Mouse (Mus musculus): ENCODE results near the gene Cd2bp2. TPM values are rescaled to one million over a fixed set of nuclear protein-coding genes. Genes with fewer than 3 reads are reported as not detected.
"Not testable (repeated sequence)": the region's sequence is repeated elsewhere in the genome, so short reads cannot be mapped to it uniquely, and the experiment has no call there.

Cd2bp2 gene
- total RNA-seq, 2 experiments from 2014 or later = 36.9 to 38.0 TPM

DNA sequence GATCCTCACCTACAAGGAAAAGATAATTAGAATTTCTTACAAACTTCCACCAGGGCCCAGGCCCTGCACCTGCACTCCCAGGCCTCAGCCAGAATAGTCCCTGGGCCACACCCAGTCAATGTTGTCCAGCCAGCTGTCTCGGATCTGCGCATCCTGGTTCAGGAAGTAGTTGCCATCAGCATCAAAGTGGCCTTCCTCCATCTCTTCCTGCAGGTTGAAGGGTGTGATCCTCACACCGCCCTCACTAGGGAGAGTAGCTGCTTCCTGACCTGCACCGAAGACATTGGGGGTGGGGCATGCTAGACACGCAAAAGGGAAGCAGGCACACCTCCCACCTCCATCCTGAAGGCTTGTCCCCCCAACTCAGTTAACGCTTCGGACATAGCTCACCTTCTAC lies 1.2 kb downstream of the Cd2bp2 start:
- intact Hi-C loops (cut with DNase I) = loop anchor here (5.0 kb wide), 2 partner anchors 152 to 332 kb away; partner anchors contain the start of genes Hirip3, Ino80e and Kif22

GRCm38 (mm10) chr7:127194011-127194632 lies 1.7 kb downstream of the Cd2bp2 start:
- intact Hi-C loops (cut with DNase I) = no loop called here
- DNase-seq = no peak

More for the DNA sequence above, 1.2 kb downstream of the Cd2bp2 start:
- no peak for DNase-seq

DNA sequence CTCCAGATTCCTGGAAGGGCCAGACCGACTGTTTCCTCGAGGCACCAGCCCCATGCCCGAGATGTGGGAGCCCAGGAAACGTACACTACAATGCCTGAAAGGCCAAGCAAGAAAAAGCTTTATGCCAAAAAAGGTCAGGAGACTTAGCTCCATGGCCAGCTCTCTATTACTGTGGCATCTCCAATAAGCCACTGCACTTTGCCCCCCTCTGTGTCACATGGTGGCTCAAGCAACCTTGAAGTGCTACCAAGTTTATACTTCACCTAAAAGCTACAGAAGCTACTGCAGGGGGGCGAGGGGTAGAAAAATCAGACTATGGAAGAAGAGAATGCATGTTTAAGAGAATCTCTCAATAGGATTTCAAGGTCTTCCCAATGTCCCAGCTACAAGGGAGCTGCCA lies 2.9 kb downstream of the Cd2bp2 start:
- no peak for DNase-seq
- intact Hi-C loops (cut with DNase I) = no loop called here

GRCm38 (mm10) chr7:127190672-127191071 lies 5.2 kb downstream of the Cd2bp2 start:
- intact Hi-C loops (cut with DNase I) = no loop called here
- no peak for DNase-seq

GRCm38 (mm10) chr7:127188305-127189276 lies 7.3 kb downstream of the Cd2bp2 start:
- intact Hi-C loops (cut with DNase I) = loop anchor here (5.0 kb wide), 1 partner anchor 71 kb away; no protein-coding TSS in a partner anchor

GRCm38 (mm10) chr7:127187351-127187750 lies 8.5 kb downstream of the Cd2bp2 start:
- no peak for DNase-seq
- intact Hi-C loops (cut with DNase I) = loop anchor here (5.0 kb wide), 1 partner anchor 70 kb away; no protein-coding TSS in a partner anchor

More at GRCm38 (mm10) chr7:127188305-127189276, 7.3 kb downstream of the Cd2bp2 start:
- DNase-seq = no peak

- intact Hi-C loops (cut with DNase I) = loop anchor here (5.0 kb wide), 1 partner anchor 68 kb away; no protein-coding TSS in a partner anchor
- no peak for DNase-seq
Measured at GRCm38 (mm10) chr7:127185601-127186000, 10.2 kb downstream of the Cd2bp2 start.

DNA sequence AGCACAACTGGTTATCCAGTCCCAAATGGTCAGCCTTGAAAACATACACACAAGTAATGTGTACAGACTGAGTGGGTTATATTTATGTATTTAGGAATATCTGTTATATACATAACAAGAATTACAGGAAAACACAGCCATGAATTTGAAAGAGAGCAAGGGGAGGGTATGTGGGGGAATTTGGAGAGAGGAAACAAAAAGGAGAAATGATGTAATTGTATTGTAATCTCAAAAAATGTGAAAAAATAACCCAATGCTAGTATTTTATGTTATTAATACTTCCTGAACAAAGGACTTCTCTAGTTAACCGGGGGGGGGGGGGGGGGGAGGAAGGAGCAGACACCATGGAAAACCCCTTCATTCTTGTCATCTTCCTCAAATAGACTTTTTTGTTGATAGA lies 11.1 kb downstream of the Cd2bp2 start:
- intact Hi-C loops (cut with DNase I) = loop anchor here (5.0 kb wide), 1 partner anchor 67 kb away; no protein-coding TSS in a partner anchor
- DNase-seq = no peak

DNA sequence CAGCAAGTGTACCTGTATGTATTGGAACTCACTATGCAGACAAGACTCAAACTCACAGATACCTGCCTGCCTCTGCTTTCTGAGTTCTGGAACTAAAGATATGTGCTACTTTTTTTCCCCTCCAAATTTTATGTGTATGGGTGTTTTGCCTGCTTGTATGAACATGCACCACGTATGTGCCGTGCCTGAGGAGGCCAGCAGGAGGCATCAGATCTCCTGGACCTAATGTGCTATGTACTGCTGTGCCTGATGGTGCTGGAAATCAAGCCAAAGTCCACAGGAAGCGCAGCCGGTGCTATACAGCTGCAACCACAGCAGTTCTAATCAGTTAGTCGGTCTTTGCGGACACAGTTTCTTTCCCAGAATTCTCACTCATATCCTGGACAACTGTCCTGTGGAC lies 12.0 kb downstream of the Cd2bp2 start:
- DNase-seq = no peak
- intact Hi-C loops (cut with DNase I) = no loop called here

DNA sequence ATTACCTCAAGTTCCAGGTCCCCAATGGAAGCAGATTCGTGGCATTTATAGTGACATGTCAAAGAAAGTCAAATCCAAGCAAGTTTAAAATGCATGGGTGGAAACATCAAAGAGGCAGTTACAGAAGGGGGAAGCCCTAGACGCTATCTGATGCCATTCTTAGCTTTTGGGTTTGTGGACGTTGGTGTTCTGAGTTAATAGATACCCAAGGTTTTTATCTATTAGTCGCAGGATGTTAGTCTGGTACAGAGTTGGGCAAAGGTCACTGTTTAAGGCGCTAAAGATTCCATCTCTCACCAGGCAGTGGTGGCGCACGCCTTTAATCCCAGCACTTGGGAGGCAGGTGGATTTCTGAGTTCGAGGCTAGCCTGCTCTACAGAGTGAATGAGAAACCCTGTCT lies 12.5 kb downstream of the Cd2bp2 start:
- intact Hi-C loops (cut with DNase I) = no loop called here
- no peak for DNase-seq

DNA sequence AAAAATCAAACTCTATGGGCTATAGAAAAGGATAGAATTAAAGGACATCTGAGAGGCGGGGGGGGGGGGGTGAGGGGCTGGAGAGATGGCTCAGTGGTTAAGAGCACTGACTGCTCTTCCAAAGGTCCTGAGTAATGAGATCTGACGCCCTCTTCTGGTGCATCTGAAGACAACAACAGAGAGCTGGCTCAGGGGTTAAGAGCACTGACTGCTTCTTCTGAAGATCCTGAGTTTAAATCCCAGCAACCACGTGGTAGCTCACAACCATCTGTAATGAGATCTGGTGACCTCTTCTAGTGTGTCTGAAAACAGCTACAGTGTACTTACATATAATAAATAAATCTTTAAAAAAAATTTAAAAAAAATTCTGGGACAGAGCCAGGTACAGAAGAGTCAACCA lies 14.1 kb downstream of the Cd2bp2 start:
- DNase-seq; intact Hi-C loops (cut with DNase I): not testable (repeated sequence)

GRCm38 (mm10) chr7:127180783-127181182 lies 15.1 kb downstream of the Cd2bp2 start:
- DNase-seq = no peak
- intact Hi-C loops (cut with DNase I) = no loop called here

DNA sequence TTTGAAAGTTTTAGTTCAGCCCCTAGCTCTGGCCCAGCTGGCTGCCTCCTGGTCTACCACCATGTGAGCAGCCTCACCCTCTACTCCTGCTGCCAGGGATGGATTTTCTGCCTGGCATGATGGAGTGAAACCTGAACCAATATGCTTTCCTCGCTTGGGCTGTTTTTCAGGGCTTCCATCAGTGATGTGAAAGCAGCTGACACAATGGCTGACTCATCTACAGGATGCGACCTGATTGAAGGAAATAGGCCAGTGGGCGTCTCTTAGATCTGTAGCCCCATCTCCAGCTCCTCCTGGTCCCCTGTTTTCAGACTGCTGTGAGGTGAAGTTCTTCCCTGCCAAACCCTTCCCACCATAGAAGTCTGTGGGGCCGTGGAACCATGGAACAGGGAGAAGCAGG lies 18.9 kb downstream of the Cd2bp2 start:
- intact Hi-C loops (cut with DNase I) = no loop called here
- DNase-seq = no peak

GRCm38 (mm10) chr7:127166501-127166900 lies 29.3 kb downstream of the Cd2bp2 start:
- intact Hi-C loops (cut with DNase I) = loop anchor here (5.0 kb wide), 1 partner anchor 34 kb away; no protein-coding TSS in a partner anchor
- no peak for DNase-seq

DNA sequence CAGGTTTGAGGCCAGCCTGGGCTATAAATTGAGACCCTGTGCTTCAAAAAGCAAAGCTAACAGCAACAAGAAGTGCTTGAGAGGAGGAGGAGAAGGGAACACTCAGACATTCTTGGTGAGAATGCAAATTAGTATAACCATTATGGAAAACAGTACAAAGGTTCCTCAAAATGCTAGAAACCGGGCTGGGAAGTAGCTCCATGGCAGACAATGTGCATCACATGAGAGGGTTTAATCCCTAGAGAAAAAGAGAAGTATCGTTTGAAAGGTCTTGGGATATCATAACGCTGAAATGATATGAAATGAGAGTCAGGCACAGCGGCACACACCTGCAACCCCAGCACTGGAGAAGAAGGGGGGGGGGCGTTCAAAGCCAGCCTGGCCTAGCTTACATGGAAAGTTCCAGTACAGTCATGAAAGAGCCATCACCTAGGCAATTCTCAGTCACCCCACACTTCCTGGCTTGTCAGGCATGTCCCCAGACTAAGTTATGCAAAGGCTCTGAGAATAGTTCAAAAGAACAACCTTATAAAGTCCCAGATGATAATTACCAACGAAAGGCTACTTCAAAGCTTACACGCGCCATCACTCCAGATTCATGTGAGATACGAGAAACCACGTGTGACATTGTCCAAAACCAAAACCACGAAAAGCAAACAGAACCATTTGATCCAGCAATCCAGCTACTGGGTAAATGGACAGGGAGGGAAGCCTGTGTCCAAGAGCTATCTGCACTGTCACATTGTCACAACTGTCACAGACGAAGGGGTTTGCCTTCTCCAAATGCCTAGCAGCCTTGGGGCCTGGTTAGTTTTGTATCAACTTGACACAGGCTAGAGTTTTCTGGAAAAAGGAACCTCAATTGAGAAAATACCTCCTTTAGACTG lies 30.0 kb downstream of the Cd2bp2 start:
- no peak for DNase-seq
- intact Hi-C loops (cut with DNase I) = loop anchor here (5.0 kb wide), 1 partner anchor 34 kb away; no protein-coding TSS in a partner anchor

- intact Hi-C loops (cut with DNase I) = no loop called here
- DNase-seq = no peak
Measured at GRCm38 (mm10) chr7:127164002-127164401, 31.8 kb downstream of the Cd2bp2 start.

DNA sequence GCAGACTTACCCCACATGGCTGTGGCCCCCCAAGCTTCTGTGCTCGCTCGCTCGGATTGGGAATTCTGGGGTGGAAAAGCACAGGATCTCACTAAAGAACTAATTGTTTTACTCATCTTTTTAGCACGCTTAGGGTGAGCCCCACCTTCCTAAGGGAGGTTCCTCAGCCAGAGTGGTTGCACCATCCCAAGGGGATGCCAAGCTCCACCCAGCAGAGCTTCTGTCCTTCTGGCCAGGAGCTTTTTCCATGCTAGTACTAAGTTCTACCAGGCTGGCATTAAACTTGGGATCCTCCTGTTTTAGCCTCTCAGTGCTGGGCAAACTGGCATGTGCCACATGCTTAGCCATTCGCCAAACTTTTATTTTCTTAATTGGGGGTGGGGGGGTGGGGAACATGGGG lies 33.3 kb downstream of the Cd2bp2 start:
- intact Hi-C loops (cut with DNase I) = no loop called here
- no peak for DNase-seq

GRCm38 (mm10) chr7:127157548-127157947 lies 38.3 kb downstream of the Cd2bp2 start:
- intact Hi-C loops (cut with DNase I) = no loop called here
- no peak for DNase-seq

DNA sequence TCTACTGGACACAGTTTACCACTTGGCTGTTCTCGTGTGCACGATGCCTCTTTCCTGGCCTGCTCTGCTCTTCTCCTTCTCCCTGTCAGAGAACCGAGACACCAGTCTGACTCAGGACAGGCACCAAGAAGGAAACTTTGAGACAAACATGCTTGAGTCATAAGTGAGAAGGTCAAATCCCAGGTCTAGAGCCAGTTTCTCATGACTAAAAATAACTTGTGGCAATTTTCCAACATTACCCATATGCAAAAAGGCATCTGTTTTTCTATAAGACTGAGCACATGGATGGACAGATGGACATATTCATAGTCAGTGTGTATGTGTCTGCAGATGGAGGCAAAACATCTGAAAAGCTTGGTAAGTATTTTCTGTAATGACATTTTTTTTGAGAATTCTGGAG lies 42.4 kb downstream of the Cd2bp2 start:
- DNase-seq = no peak
- intact Hi-C loops (cut with DNase I) = no loop called here

- no peak for DNase-seq
- intact Hi-C loops (cut with DNase I) = no loop called here
Measured at GRCm38 (mm10) chr7:127152464-127152863, 43.4 kb downstream of the Cd2bp2 start.
